In the genomic region with DNA sequence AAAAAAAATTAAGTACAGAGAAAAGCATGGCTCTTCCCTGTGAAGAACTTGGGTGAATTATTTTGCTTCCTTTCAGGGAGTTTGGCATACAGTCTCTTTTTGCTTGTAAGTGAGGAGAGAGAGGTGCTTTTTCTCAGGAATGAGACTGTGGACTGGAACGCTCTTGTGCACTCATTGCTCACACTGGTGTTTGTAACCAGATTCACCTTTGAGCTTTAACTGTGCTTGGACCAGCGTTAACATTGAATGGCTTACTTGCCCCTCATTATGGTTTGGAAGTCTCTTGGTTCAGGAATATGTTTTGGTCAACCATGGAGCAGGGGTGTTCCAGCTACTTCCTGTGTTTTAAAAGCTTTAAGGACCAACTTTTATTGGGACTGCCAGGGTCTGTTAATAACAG, we compare ENCODE assay signal across 31 mouse cellular contexts. TPM values are rescaled to one million over a fixed set of nuclear protein-coding genes. Genes with fewer than 3 reads are reported as not detected.
A peak's percentile ranks its signal among the peaks of the same experiment; 100 is the strongest.
DNase-seq lines count a peak whose midpoint lies in the region; ATAC-seq lines count a peak whose summit lies in the region.
"Had no signal": no experiment of that assay in that cellular context is flagged by ENCODE, and none has a peak within 500 bp of the region (broad histone marks: within the 10 kb centered on the region; RNA-seq: fewer than 3 reads in every experiment).

No protein-coding gene starts in this region.

- no peak overlapping the region for H3K9ac ChIP-seq in heart, embryonic 16.5 days (ENCODE audit: low read length)
- no peak overlapping the region for H3K9ac ChIP-seq in liver, embryonic 12.5 days
- H3K9ac ChIP-seq in limb, embryonic 15.5 days: no peak overlapping the region
- H3K9ac ChIP-seq: forebrain, embryonic 15.5 days; heart, embryonic 12.5 days; lung, embryonic 14.5 days had no signal

- intact Hi-C loops in left cerebral cortex, postnatal 25 days (cut with DNase I): no loop called here

- H3K9me3 ChIP-seq in heart, embryonic 16.5 days (replicated peaks; ENCODE audit: control insufficient read depth, low read length): 0 out of 2 replicates have a peak, but pooled peaks cover 3% of the 10 kb centered on the region
- no peaks in the 10 kb centered on the region for H3K9me3 ChIP-seq in liver, embryonic 12.5 days (replicated peaks)
- no peaks in the 10 kb centered on the region; the same call in 1 of the 2 replicates for H3K9me3 ChIP-seq in limb, embryonic 15.5 days
- H3K9me3 ChIP-seq: forebrain, embryonic 15.5 days had no signal

- no peak for DNase-seq in heart, adult 18-20 months
- DNase-seq in liver: no peak
- no peak for DNase-seq in lung, postnatal 25 days (ENCODE audit: low spot score)
- no peak for DNase-seq in frontal cortex, postnatal 25 days (ENCODE audit: low spot score in 2 of 2)
- no peak for DNase-seq in left cerebral cortex, postnatal 25 days (ENCODE audit: low spot score in 2 of 2)
- DNase-seq: adrenal gland, postnatal 14 days; cerebellum, adult 11-12 months; cerebellum, postnatal 25 days; embryo, embryonic 11 days; lung, embryonic 14.5 days; lung, postnatal 4 days; right cerebral cortex, postnatal 14 days; thymus, postnatal 36 days had no signal

- no peaks in the 10 kb centered on the region for H3K36me3 ChIP-seq in heart, embryonic 16.5 days (ENCODE audit: control insufficient read depth, insufficient read depth)
- no peaks in the 10 kb centered on the region for H3K36me3 ChIP-seq in liver, embryonic 12.5 days
- H3K36me3 ChIP-seq in limb, embryonic 15.5 days: no peaks in the 10 kb centered on the region
- H3K36me3 ChIP-seq: forebrain, embryonic 15.5 days had no signal

- no peak overlapping the region for H3K4me2 ChIP-seq in heart, embryonic 16.5 days (ENCODE audit: low read depth, low read length)
- no peak overlapping the region for H3K4me2 ChIP-seq in liver, embryonic 12.5 days
- no peak overlapping the region for H3K4me2 ChIP-seq in limb, embryonic 15.5 days
- H3K4me2 ChIP-seq: forebrain, embryonic 15.5 days; heart, embryonic 12.5 days; lung, embryonic 14.5 days had no signal

- WGBS in heart, embryonic 16.5 days: 80% methylated on average over 2 of the region's 2 CpGs
- WGBS in liver, embryonic 12.5 days (ENCODE audit: insufficient replicate concordance): 74% methylated on average over 2 of the region's 2 CpGs
- 45% methylated on average over 2 of the region's 2 CpGs for WGBS in limb, embryonic 15.5 days

- no peaks in the 10 kb centered on the region for H3K27me3 ChIP-seq in heart, embryonic 16.5 days (ENCODE audit: control insufficient read depth, insufficient read depth, low read length)
- H3K27me3 ChIP-seq in liver, embryonic 12.5 days (replicated peaks): no peaks in the 10 kb centered on the region
- H3K27me3 ChIP-seq in limb, embryonic 15.5 days: no peaks in the 10 kb centered on the region
- H3K27me3 ChIP-seq: CH12.LX; forebrain, embryonic 15.5 days; heart, embryonic 12.5 days had no signal

- no peak for ATAC-seq in heart, embryonic 16.5 days (replicated peaks; ENCODE audit: extremely low read depth, insufficient read depth, low FRiP score)
- ATAC-seq in liver, embryonic 12.5 days: no peak
- ATAC-seq in limb, embryonic 15.5 days (ENCODE audit: insufficient number of reproducible peaks, low FRiP score, low TSS enrichment, low read depth): no peak
- ATAC-seq: forebrain, embryonic 15.5 days; hindbrain, postnatal 0 days; midbrain, embryonic 16.5 days had no signal

- H3K27ac ChIP-seq in heart, embryonic 16.5 days (ENCODE audit: low read length): 0 out of 2 replicates have a peak overlapping the region, but pooled peaks have one; percentile 2
- H3K27ac ChIP-seq in liver, embryonic 12.5 days: peak overlapping the region; percentile 45; the same call in 1 of the 2 replicates
- peak overlapping the region; percentile 17; the same call in 1 of the 2 replicates for H3K27ac ChIP-seq in limb, embryonic 15.5 days
- H3K27ac ChIP-seq: forebrain, embryonic 15.5 days; hindbrain, postnatal 0 days had no signal

- peaks cover 21% of the 10 kb centered on the region for H3K4me1 ChIP-seq in heart, embryonic 16.5 days (ENCODE audit: control insufficient read depth, insufficient read depth, low read length)
- peaks cover 24% of the 10 kb centered on the region for H3K4me1 ChIP-seq in liver, embryonic 12.5 days
- peaks cover 49% of the 10 kb centered on the region for H3K4me1 ChIP-seq in limb, embryonic 15.5 days

- no peak overlapping the region for H3K4me3 ChIP-seq in heart, embryonic 16.5 days (ENCODE audit: low read length)
- no peak overlapping the region for H3K4me3 ChIP-seq in liver, embryonic 12.5 days
- no peak overlapping the region for H3K4me3 ChIP-seq in limb, embryonic 15.5 days
- H3K4me3 ChIP-seq: forebrain, embryonic 15.5 days; heart, embryonic 12.5 days had no signal

RNA-seq across cellular contexts. Expression of a gene that starts 11.4 kb away (rescaled TPM):
- 9.2 and 14.4 TPM in 2 replicates for polyA plus RNA-seq in heart, embryonic 16.5 days (2015; fragmentation: Nextera tagmentation; extraction: Ambion mirVana)
- 10 to 100 TPM; 21.8 to 22.6 TPM for total RNA-seq in heart, adult 18-20 months (2021)
- polyA plus RNA-seq in liver, embryonic 12.5 days (2016; fragmentation: Nextera tagmentation; extraction: Ambion mirVana): 7.4 and 8.7 TPM in 2 replicates
- polyA plus RNA-seq in limb, embryonic 15.5 days (2015; fragmentation: Nextera tagmentation; extraction: Ambion mirVana): 27.6 and 33.0 TPM in 2 replicates
- total RNA-seq in left cerebral cortex, postnatal 25 days (2021): 10 to 100 TPM; 30.6 to 44.1 TPM

RNA-seq across cellular contexts. Expression of a gene that starts 37.8 kb away (rescaled TPM):
- polyA plus RNA-seq in heart, embryonic 16.5 days (2015; fragmentation: Nextera tagmentation; extraction: Ambion mirVana): not detected in 2 replicates
- not detected for total RNA-seq in heart, adult 18-20 months (2021)
- not detected in 2 replicates for polyA plus RNA-seq in liver, embryonic 12.5 days (2016; fragmentation: Nextera tagmentation; extraction: Ambion mirVana)
- polyA plus RNA-seq in limb, embryonic 15.5 days (2015; fragmentation: Nextera tagmentation; extraction: Ambion mirVana): not detected in 2 replicates
- total RNA-seq in left cerebral cortex, postnatal 25 days (2021): not detected
- total RNA-seq: adrenal gland, postnatal 14 days; CH12.LX; hematopoietic stem cell, adult 5-6 weeks; hindbrain, postnatal 0 days; layer of hippocampus, postnatal 25 days; left cerebral cortex, postnatal 36 days; MEL; neutrophil, adult 5-6 weeks had no signal
- polyA plus RNA-seq: embryonic facial prominence, embryonic 14.5 days; forebrain, embryonic 15.5 days; gonadal fat pad, adult 2 months; heart, embryonic 12.5 days; large intestine, adult 2 months; lung, embryonic 14.5 days; spleen, adult 2 months; stomach, embryonic 14.5 days had no signal
